Mouse (Mus musculus) hindbrain, embryonic 16.5 days (tissue): ENCODE measurements around the gene Gm17332. TPM values are rescaled to one million over a fixed set of nuclear protein-coding genes. Genes with fewer than 3 reads are reported as not detected.
"Not testable (repeated sequence)": the region's sequence is repeated elsewhere in the genome, so short reads cannot be mapped to it uniquely, and the experiment has no call there.

Source experiments
- ATAC-seq: fragments of 200-750 bp; cut with Nextera tagmentation; 2 replicates; pipeline ENCODE4 v1.8.0; 2017; ENCODE audit warnings: moderate TSS enrichment, moderate library complexity
- H3K27ac ChIP-seq: fragments of 300-500 bp; sonication (generic); 2 replicates; pipeline ENCODE4 v1.5.1; 2014; ENCODE audit warnings: low read depth, mild to moderate bottlenecking, control low read depth, low read length, moderate library complexity
- H3K27me3 ChIP-seq: fragments of 300-500 bp; sonication (generic); replicated peaks from 2 replicates; pipeline ENCODE4 v1.6.1; 2014; ENCODE audit warnings: low read length; ENCODE audit not compliant: control insufficient read depth, insufficient read depth
- H3K36me3 ChIP-seq: fragments of 300-500 bp; sonication (generic); 2 replicates; pipeline ENCODE4 v1.6.1; 2014; ENCODE audit warnings: mild to moderate bottlenecking, low read length, moderate library complexity, mixed read lengths; ENCODE audit not compliant: control insufficient read depth, insufficient read depth
- H3K4me1 ChIP-seq: fragments of 300-500 bp; sonication (generic); 2 replicates; pipeline ENCODE4 v1.6.1; 2014; ENCODE audit warnings: low read depth, low read length; ENCODE audit not compliant: control insufficient read depth, insufficient read depth
- H3K4me2 ChIP-seq: fragments of 300-500 bp; sonication (generic); 2 replicates; pipeline ENCODE4 v1.6.1; 2014; ENCODE audit warnings: mild to moderate bottlenecking, low read length, control low read depth, moderate library complexity
- H3K4me3 ChIP-seq: fragments of 300-500 bp; sonication (generic); 2 replicates; pipeline ENCODE4 v1.5.1; 2014; ENCODE audit warnings: mild to moderate bottlenecking, low read length, control low read depth, moderate library complexity
- H3K9ac ChIP-seq: fragments of 300-500 bp; sonication (generic); 2 replicates; pipeline ENCODE4 v1.6.1; 2014; ENCODE audit warnings: low read depth, mild to moderate bottlenecking, control low read depth, low read length, moderate library complexity
- H3K9me3 ChIP-seq: fragments of 300-500 bp; sonication (generic); 2 replicates; pipeline ENCODE4 v1.6.1; 2014; ENCODE audit warnings: mild to moderate bottlenecking, low read length, moderate library complexity; ENCODE audit not compliant: control insufficient read depth
- WGBS: fragments of 180-500 bp; shearing (Covaris S2); extraction: QIAGEN DNeasy Blood & Tissue Kit; methylation state at CpG from one replicate; pipeline ENCODE4 v1.1.7; 2014; 5-methylcytosine and 5-hydroxymethylcytosine counted together
- polyA plus RNA-seq: library from polyadenylated mRNA; unstranded; fragments of >200 nt; fragmentation: Nextera tagmentation; extraction: Ambion mirVana; gene quantifications from 2 replicates; pipeline ENCODE4 v1.2.1, GENCODE M21; 2015

The Gm17332 gene
- polyA plus RNA-seq, 1 experiment from 2014 or later: not detected

DNA sequence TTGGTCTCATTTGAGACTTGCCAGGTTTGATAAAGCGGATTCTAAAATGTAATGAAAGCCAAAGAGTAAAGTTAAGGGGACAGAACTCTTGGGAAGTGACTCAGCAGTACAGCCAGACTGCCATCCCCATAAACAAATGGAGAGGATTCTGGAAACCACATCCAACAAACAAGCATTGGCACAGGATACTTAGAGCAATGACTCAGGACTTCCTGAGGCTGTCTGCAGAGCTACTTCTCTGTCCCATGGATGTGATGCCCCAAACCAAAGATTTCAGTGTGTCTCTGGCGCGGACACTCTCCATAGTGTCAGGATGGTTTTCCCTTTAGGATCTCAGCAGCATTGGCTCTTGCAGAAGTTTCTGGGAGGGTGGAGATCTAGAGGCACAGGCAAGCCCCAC is 25.2 kb downstream of the Gm17332 start:
- Histone ChIP-seq H3K27ac (no peak overlapping the region), H3K27me3 (no peaks in the 10 kb centered on the region), H3K9me3 (no peaks in the 10 kb centered on the region), H3K9ac (no peak overlapping the region), H3K4me1 (no peaks in the 10 kb centered on the region), H3K4me2 (no peak overlapping the region), H3K36me3 (no peaks in the 10 kb centered on the region), H3K4me3 (no peak overlapping the region)
- WGBS: 95% methylated on average over 3 of the region's 3 CpGs
- ATAC-seq: no peak

DNA sequence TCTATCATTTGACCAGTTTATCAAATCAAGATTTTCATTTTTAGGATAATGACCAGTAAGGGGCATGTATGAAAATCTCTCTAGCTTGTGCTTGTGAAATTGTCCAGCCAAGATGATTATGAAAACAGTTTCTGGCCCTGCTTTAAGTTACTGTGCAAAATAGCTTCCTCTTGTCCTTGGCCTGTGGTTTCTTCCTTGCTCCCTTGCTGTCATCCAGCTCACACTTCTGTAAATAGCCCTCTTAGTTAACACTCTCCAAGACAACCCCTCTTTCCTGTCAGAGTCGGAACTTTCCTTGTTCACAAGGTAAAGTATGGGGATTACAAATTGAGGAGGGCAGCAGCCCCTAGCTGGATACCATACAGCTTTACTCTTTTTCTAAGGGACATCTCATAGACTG is 43.9 kb downstream of the Gm17332 start:
- ATAC-seq, H3K27ac ChIP-seq, H3K4me2 ChIP-seq, H3K27me3 ChIP-seq, H3K4me1 ChIP-seq, H3K9me3 ChIP-seq, H3K36me3 ChIP-seq, H3K4me3 ChIP-seq, H3K9ac ChIP-seq: not testable (repeated sequence)
- WGBS: 89% methylated on average over 1 of the region's 1 CpGs

DNA sequence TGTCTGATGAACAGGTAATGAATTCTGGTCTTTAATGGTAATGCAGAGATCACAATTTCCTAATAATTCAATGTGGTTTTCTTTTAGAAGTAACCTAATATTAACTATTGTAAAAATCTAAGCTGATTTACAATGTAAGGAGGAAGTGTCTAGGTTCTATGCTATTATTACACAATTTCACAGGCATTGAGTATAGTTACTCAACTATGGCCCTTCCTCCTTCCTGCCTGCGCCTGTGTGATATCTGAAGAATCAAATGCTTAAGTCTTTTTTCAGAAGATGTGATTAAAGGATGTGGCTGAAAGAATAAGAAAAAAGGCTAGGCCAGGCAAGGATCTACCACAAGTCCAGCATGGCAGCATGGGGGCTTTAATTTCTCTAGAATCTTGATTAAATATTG is 47.4 kb downstream of the Gm17332 start:
- H3K27me3 ChIP-seq, H3K4me2 ChIP-seq, ATAC-seq, H3K4me1 ChIP-seq, H3K4me3 ChIP-seq, H3K9me3 ChIP-seq, H3K27ac ChIP-seq, H3K36me3 ChIP-seq, H3K9ac ChIP-seq: not testable (repeated sequence)
- 89% methylated on average over 1 of the region's 1 CpGs for WGBS

DNA sequence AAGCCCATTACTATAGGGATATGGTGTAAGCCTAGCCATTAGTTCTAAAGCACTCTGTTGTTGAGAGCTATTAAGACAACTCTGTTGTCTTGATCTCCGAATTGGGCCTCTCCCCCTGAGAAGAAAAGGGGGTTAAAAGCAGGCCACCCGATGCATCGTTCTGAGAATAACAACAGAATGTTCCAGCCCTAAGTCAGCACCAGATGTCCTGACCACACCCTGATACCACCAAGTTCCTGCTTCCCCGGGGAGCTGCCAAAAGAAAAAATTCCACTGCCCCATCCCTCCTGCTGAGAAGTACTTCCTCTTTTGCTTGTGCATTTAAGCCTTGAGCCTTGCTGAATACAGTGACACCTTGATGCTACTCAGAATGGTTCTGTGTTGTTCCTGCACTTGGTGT is 48.5 kb downstream of the Gm17332 start:
- 71% methylated on average over 4 of the region's 4 CpGs for WGBS
- not testable (repeated sequence) for ATAC-seq, H3K36me3 ChIP-seq, H3K27ac ChIP-seq, H3K4me2 ChIP-seq, H3K9ac ChIP-seq, H3K27me3 ChIP-seq, H3K4me1 ChIP-seq, H3K4me3 ChIP-seq, H3K9me3 ChIP-seq

Other genes with a start within 250 kb of the Gm17332 start
- gene Erlec1, start 228.1 kb downstream of the Gm17332 start, polyA plus RNA-seq: 10.3 and 10.7 TPM in 2 replicates
- 32.8 and 34.7 TPM in 2 replicates for gene Chac2, start 196.1 kb downstream of the Gm17332 start, polyA plus RNA-seq
- gene Stc2, start 187.6 kb upstream of the Gm17332 start, polyA plus RNA-seq: 1.5 and 1.6 TPM in 2 replicates